Mouse (Mus musculus): ENCODE results near the gene Vmn2r22. TPM values are rescaled to one million over a fixed set of nuclear protein-coding genes. Genes with fewer than 3 reads are reported as not detected.
"Not testable (repeated sequence)": the region's sequence is repeated elsewhere in the genome, so short reads cannot be mapped to it uniquely, and the experiment has no call there.

The Vmn2r22 gene
- not detected for total RNA-seq (2021)
- long read RNA-seq, experiment 1: 0 reads
- long read RNA-seq, experiment 2: 0 reads

- not testable (repeated sequence) for DNase-seq (ENCODE audit: low spot score)
Observed at GRCm38 (mm10) chr6:123650625-123651024, at the start of gene Vmn2r22. TSS of gene Vmn2r22 (minus strand) at chr6:123650725.

- no peak for DNase-seq (ENCODE audit: low spot score)
Observed at GRCm38 (mm10) chr6:123697213-123697612, 46.7 kb upstream of the Vmn2r22 start.

GRCm38 (mm10) chr6:123696639-123697038 lies 46.1 kb upstream of the Vmn2r22 start:
- DNase-seq (ENCODE audit: low spot score): not testable (repeated sequence)

GRCm38 (mm10) chr6:123657040-123657439 lies 6.5 kb upstream of the Vmn2r22 start:
- DNase-seq (ENCODE audit: low spot score): no peak

- not testable (repeated sequence) for DNase-seq (ENCODE audit: low spot score)
Observed at GRCm38 (mm10) chr6:123639394-123639793, 11.1 kb downstream of the Vmn2r22 start.

GRCm38 (mm10) chr6:123623784-123624183 lies 26.7 kb downstream of the Vmn2r22 start:
- not testable (repeated sequence) for DNase-seq (ENCODE audit: low spot score)

- not testable (repeated sequence) for DNase-seq (ENCODE audit: low spot score)
Observed at GRCm38 (mm10) chr6:123588368-123588767, 62.2 kb downstream of the Vmn2r22 start.

GRCm38 (mm10) chr6:123587796-123588328 lies 62.7 kb downstream of the Vmn2r22 start:
- DNase-seq (ENCODE audit: low spot score): not testable (repeated sequence)

- DNase-seq (ENCODE audit: low spot score): not testable (repeated sequence)
Observed at GRCm38 (mm10) chr6:123583988-123584387, 66.5 kb downstream of the Vmn2r22 start.

- DNase-seq (ENCODE audit: low spot score): not testable (repeated sequence)
Observed at GRCm38 (mm10) chr6:123574698-123575097, 75.8 kb downstream of the Vmn2r22 start.

Other genes starting within 250 kb of the Vmn2r22 start
- not detected for gene Vmn2r20, start 232.6 kb downstream of the Vmn2r22 start, total RNA-seq (2021)
- gene Vmn2r21, start 117.3 kb downstream of the Vmn2r22 start, total RNA-seq (2021): not detected
- not detected for gene Vmn2r23, start 51.9 kb upstream of the Vmn2r22 start, total RNA-seq (2021)
- gene Vmn2r24, start 128.2 kb upstream of the Vmn2r22 start, total RNA-seq (2021): not detected
- not detected for gene Vmn2r25, start 202.7 kb upstream of the Vmn2r22 start, total RNA-seq (2021)